ENCODE assay signal across 7 mouse cellular contexts in genomic region chr4:134930684-134931481, GRCm38 (mm10). TPM values are rescaled to one million over a fixed set of nuclear protein-coding genes. Genes with fewer than 3 reads are reported as not detected.
DNase-seq lines count a peak whose midpoint lies in the region; ATAC-seq and TF ChIP-seq lines count a peak whose summit lies in the region.

TSS of gene Syf2 (plus strand) at chr4:134930898.

- H3K27me3 ChIP-seq in intestine, postnatal 0 days (replicated peaks; ENCODE audit: control insufficient read depth, insufficient read depth, low read length) = no peaks in the 10 kb centered on the region
- H3K27me3 ChIP-seq in midbrain, embryonic 12.5 days = no peaks in the 10 kb centered on the region
- H3K27me3 ChIP-seq in small intestine, adult 2 months (ENCODE audit: control insufficient read depth, insufficient read depth, low read length) = no peaks in the 10 kb centered on the region

- no peaks in the 10 kb centered on the region for H3K9me3 ChIP-seq in intestine, postnatal 0 days (ENCODE audit: control insufficient read depth)
- H3K9me3 ChIP-seq in midbrain, embryonic 12.5 days = no peaks in the 10 kb centered on the region

- H3K4me2 ChIP-seq in intestine, postnatal 0 days (replicated peaks; ENCODE audit: low read depth) = peak within 1 kb of the TSS; percentile 77
- peak within 1 kb of the TSS; percentile 94 for H3K4me2 ChIP-seq in midbrain, embryonic 12.5 days (replicated peaks)

- TF ChIP-seq POLR2A in small intestine, adult 2 months (IDR thresholded peaks at IDR 0.05; ENCODE audit: low read depth, low read length) = peak; percentile 81

- H3K9ac ChIP-seq in intestine, postnatal 0 days (ENCODE audit: low read depth, low read length) = peak within 1 kb of the TSS; percentile 75
- H3K9ac ChIP-seq in midbrain, embryonic 12.5 days (replicated peaks) = peak within 1 kb of the TSS; percentile 87

- H3K4me1 ChIP-seq in intestine, postnatal 0 days (replicated peaks; ENCODE audit: control insufficient read depth, insufficient read depth, low read length) = peaks cover 4% of the 10 kb centered on the region; the same call in 1 of the 2 replicates
- H3K4me1 ChIP-seq in midbrain, embryonic 12.5 days = peaks cover 16% of the 10 kb centered on the region
- H3K4me1 ChIP-seq in small intestine, adult 2 months (ENCODE audit: control insufficient read depth, insufficient read depth, insufficient read length, low read length) = 0 out of 2 replicates have a peak, but pooled peaks cover under 1% of the 10 kb centered on the region

- intact Hi-C loops in left cerebral cortex, postnatal 4 days (cut with DNase I) = loop anchor here (10.0 kb wide), 1 partner anchor 394 kb away; no protein-coding TSS in a partner anchor

- peak; percentile 94 for DNase-seq in adrenal gland, adult 8-10 months
- DNase-seq in embryo, embryonic 9.5 days (ENCODE audit: extremely low spot score) = peak; percentile 96
- DNase-seq in gonadal fat pad, adult 2 months (ENCODE audit: low read depth) = no peak
- peak; percentile 97 for DNase-seq in left cerebral cortex, postnatal 4 days

- TF ChIP-seq CTCF in intestine, postnatal 0 days (IDR thresholded peaks at IDR 0.05; ENCODE audit: low read depth) = no peak
- TF ChIP-seq CTCF in small intestine, adult 2 months (IDR thresholded peaks at IDR 0.05; ENCODE audit: extremely low read depth, insufficient read length, insufficient replicate concordance, low read depth, low read length) = no peak

- WGBS in intestine, postnatal 0 days = under 1% methylated on average over 68 of the region's 68 CpGs
- under 1% methylated on average over 68 of the region's 68 CpGs for WGBS in midbrain, embryonic 12.5 days
- under 1% methylated on average over 68 of the region's 68 CpGs for WGBS in small intestine, adult 2 months

- H3K36me3 ChIP-seq in intestine, postnatal 0 days (ENCODE audit: control insufficient read depth, insufficient read depth) = peaks cover 45% of the 10 kb centered on the region
- H3K36me3 ChIP-seq in midbrain, embryonic 12.5 days = peaks cover 58% of the 10 kb centered on the region
- peaks cover 52% of the 10 kb centered on the region for H3K36me3 ChIP-seq in small intestine, adult 2 months (ENCODE audit: control insufficient read depth, insufficient read depth, low read length)

- peak within 1 kb of the TSS; percentile 92 for H3K27ac ChIP-seq in intestine, postnatal 0 days (ENCODE audit: low read depth, low read length)
- H3K27ac ChIP-seq in midbrain, embryonic 12.5 days (replicated peaks) = peak within 1 kb of the TSS; percentile 73
- peak within 1 kb of the TSS; percentile 79 for H3K27ac ChIP-seq in small intestine, adult 2 months (ENCODE audit: insufficient read depth, low read depth, low read length)

- peak within 1 kb of the TSS; percentile 85 for H3K4me3 ChIP-seq in intestine, postnatal 0 days (ENCODE audit: low read depth, low read length)
- peak within 1 kb of the TSS; percentile 85 for H3K4me3 ChIP-seq in midbrain, embryonic 12.5 days
- peak within 1 kb of the TSS; percentile 84 for H3K4me3 ChIP-seq in small intestine, adult 2 months (ENCODE audit: low read depth, low read length)

- peak; percentile 94 for ATAC-seq in intestine, postnatal 0 days
- peak; percentile 94 for ATAC-seq in midbrain, embryonic 12.5 days (ENCODE audit: low FRiP score, low read depth)

RNA-seq across cellular contexts. Expression of gene Syf2, which starts in this region (rescaled TPM):
- total RNA-seq in adrenal gland, adult 8-10 months (2022) = 100 to 1,000 TPM in 1 of 4 experiments, 10 to 100 TPM in 3; 80.6 to 102 (median 92.5) TPM
- polyA plus RNA-seq in gonadal fat pad, adult 2 months (2012; rRNA removed) = 23.6 and 30.6 TPM in 2 replicates
- 76.2 and 88.6 TPM in 2 replicates for polyA plus RNA-seq in intestine, postnatal 0 days (2015; fragmentation: Nextera tagmentation; extraction: Ambion mirVana)
- 10 to 100 TPM; 37.5 to 40.4 TPM for total RNA-seq in left cerebral cortex, postnatal 4 days (2021)
- 74.0 and 76.5 TPM in 2 replicates for polyA plus RNA-seq in midbrain, embryonic 12.5 days (2016; fragmentation: Nextera tagmentation; extraction: Ambion mirVana)
- polyA plus RNA-seq in small intestine, adult 2 months (2012; rRNA removed) = 2.4 and 9.2 TPM in 2 replicates
